Mouse (Mus musculus) adrenal gland, adult (tissue): Measurements from ENCODE around the gene Crtc2.
"Not testable (repeated sequence)": the region's sequence is repeated elsewhere in the genome, so short reads cannot be mapped to it uniquely, and the experiment has no call there.

Source experiments
- DNase-seq, 2 experiments: peaks; one replicate each; pipeline ENCODE4 v3.0.0; 2022 to 2023; ENCODE audit warnings: low spot score in 1 of 2; ENCODE audit not compliant: inconsistent age in 2 of 2

Crtc2 gene

GRCm38 (mm10) chr3:90241669-90242358 lies 12.1 kb upstream of the Crtc2 start:
- no peak for DNase-seq

- DNase-seq: peak; percentile 57 to 76
These were observed 10.8 kb upstream of the Crtc2 start, which contains the start of gene Creb3l4 for GRCm38 (mm10) chr3:90242984-90243775. Creb3l4 (minus strand) TSS chr3:90243512.

- DNase-seq: no peak
These were observed 8.6 kb upstream of the Crtc2 start for GRCm38 (mm10) chr3:90245406-90245805.

- DNase-seq: no peak
These were observed 6.4 kb upstream of the Crtc2 start for GRCm38 (mm10) chr3:90247630-90247959.

- DNase-seq: peak; percentile 95 to 98
These were observed 5.8 kb upstream of the Crtc2 start, which contains the start of gene Slc39a1 for GRCm38 (mm10) chr3:90247960-90248745. Slc39a1 (plus strand) TSS chr3:90248172.

- DNase-seq: peak in 1 of 2 experiments; percentile 75
These were observed 5.2 kb upstream of the Crtc2 start for GRCm38 (mm10) chr3:90248746-90249100.

- no peak for DNase-seq
These were observed 3.2 kb upstream of the Crtc2 start for GRCm38 (mm10) chr3:90250791-90251190.

- DNase-seq: not testable (repeated sequence)
These were observed 2.2 kb upstream of the Crtc2 start for GRCm38 (mm10) chr3:90251731-90252226.

- peak in 1 of 2 experiments; percentile 59 for DNase-seq
These were observed 1.3 kb upstream of the Crtc2 start for GRCm38 (mm10) chr3:90252659-90253058.

GRCm38 (mm10) chr3:90253174-90253573 lies 789 bp upstream of the Crtc2 start:
- DNase-seq: peak in 1 of 2 experiments; percentile 54

- DNase-seq: peak in 1 of 2 experiments; percentile 34
These were observed 643 bp downstream of the Crtc2 start for GRCm38 (mm10) chr3:90254419-90255193.

- DNase-seq: no peak
These were observed 1.2 kb downstream of the Crtc2 start for GRCm38 (mm10) chr3:90255194-90255565.

GRCm38 (mm10) chr3:90255784-90256353 lies 1.9 kb downstream of the Crtc2 start:
- DNase-seq: no peak

- DNase-seq: peak in 1 of 2 experiments; percentile 66
These were observed 3.0 kb downstream of the Crtc2 start for GRCm38 (mm10) chr3:90256731-90257530.

GRCm38 (mm10) chr3:90258521-90258920 lies 4.6 kb downstream of the Crtc2 start:
- DNase-seq: no peak

- peak in 1 of 2 experiments; percentile 30 for DNase-seq
These were observed 9.3 kb downstream of the Crtc2 start for GRCm38 (mm10) chr3:90263121-90263771.

GRCm38 (mm10) chr3:90264687-90265033 lies 10.7 kb downstream of the Crtc2 start:
- DNase-seq: no peak

- peak; percentile 93 to 97 for DNase-seq
These were observed 11.3 kb downstream of the Crtc2 start, which contains the start of gene Dennd4b for GRCm38 (mm10) chr3:90265034-90265931. Dennd4b (plus strand) TSS chr3:90265185.
